Mouse (Mus musculus) mouse trophoblast stem cell (cell line): ENCODE data around the gene D10Wsu102e.
"Not testable (repeated sequence)": the region's sequence is repeated elsewhere in the genome, so short reads cannot be mapped to it uniquely, and the experiment has no call there.

Experiments used
- in situ Hi-C, 2 experiments: fragments of 300-500 bp; cut with MseI, MboI; formaldehyde crosslinking; loops; 2 replicates in 1 of 2; 3 replicates in 1 of 2; pipeline ENCODE4 v1.15.1; 2025

Gene D10Wsu102e

DNA sequence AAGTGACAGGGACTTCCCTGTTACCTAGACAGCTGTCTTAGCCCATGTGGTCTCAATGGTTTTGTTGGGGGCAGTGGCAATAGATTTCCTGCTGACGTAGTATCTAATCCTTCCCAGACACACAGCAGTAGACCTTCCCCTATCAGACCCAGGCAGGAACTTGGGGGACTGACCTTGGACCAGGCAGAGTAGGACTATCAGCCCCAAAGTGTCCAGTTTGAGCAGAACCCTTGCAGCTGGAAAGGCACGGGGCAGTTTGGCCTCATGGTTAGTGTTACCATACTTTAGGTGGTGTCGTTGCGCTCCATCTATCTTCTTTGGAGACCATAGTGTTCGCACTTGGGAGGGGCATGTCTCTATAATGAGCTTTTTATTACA lies 13.7 kb upstream of the D10Wsu102e start:
- in situ Hi-C loops: no loop called here

DNA sequence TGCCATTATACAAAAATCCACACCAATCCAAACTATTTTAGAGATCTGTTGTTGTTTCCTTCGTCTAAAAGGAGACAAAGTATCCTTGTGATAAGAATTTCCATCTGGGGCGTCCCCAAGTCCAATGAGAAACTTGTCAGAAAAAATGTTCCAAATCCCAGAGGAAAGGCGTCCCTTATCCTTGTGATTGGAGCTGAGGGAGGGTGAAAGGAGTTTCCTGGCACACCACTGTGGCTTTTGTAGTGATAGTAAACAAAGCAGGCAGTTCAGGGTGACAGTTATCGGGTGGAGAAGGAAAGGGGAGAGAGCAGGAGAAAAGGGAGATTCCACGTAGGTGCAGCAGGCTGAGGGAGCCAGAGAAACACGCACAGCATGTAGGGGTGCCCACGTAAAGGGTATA lies 12.5 kb upstream of the D10Wsu102e start:
- in situ Hi-C loops: no loop called here

DNA sequence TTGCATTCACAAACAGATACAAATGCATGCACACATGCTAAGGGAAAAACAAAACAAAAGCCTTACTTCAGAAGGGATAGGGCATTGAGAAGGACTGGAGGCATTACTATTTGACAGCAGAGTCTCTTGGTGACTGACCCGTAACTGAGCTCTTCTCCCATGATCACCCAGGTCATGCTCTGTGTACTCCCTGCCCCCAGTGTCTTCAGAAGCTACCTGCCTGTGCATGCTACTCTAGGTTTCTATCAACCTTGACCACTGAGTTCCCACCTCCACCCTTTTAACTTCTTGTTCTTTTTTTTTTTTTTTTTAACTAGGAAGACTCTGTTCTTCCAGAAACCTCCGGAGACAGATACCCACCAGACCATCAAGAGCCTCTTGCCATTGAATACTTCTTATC lies 9.3 kb upstream of the D10Wsu102e start:
- in situ Hi-C loops: loop anchor here in 1 of 2 experiments (10.0 kb wide), 1 partner anchor 96 kb away; no protein-coding TSS in a partner anchor

DNA sequence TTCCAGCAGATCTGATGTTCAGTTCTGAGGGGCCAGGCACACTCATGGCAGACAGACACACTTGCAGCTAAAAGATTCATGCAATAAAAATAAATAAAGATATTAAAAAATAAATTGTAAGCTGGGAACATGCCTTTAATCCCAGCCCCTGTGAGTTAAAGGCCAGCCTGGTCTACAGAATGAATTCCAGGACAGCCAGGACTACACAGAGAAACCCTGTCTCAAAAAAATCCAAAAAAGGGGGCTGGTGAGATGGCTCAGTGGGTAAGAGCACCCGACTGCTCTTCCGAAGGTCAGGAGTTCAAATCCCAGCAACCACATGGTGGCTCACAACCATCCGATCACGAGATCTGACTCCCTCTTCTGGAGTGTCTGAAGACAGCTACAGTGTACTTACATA lies 8.2 kb upstream of the D10Wsu102e start:
- in situ Hi-C loops: loop anchor here in 1 of 2 experiments (10.0 kb wide), 1 partner anchor 97 kb away; no protein-coding TSS in a partner anchor

DNA sequence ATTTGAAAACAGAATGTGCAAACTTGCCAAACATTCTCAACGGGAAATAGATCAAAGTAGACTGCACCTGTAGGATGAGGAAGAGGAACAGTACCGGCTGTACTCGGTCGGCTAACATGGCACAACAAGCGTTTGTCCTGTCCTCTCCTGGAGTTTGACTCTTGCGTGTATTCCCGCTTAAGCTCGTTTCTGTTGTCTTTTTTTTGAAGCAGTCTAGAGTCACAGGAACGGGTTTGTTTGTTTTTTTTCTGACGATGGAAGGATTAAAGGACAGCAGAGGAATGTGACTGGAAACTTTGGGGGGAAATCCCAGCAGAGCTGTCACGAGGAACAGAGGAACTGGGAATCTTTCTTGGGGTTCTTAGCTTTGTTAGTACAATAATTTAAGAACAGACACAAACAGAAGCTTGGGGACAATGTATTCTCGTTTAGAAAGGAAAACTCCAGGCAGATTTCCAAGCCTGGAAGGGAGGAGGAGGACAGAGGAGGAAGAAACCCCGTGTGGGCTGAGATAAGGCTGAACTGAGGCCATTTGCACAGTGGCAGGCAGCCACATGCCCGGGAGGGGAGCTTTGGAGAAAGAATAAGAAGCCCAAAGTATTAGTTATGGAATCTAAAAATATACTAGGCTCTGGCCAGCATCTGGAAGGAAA lies 6.2 kb upstream of the D10Wsu102e start:
- in situ Hi-C loops: loop anchor here in 1 of 2 experiments (10.0 kb wide), 1 partner anchor 99 kb away; no protein-coding TSS in a partner anchor

DNA sequence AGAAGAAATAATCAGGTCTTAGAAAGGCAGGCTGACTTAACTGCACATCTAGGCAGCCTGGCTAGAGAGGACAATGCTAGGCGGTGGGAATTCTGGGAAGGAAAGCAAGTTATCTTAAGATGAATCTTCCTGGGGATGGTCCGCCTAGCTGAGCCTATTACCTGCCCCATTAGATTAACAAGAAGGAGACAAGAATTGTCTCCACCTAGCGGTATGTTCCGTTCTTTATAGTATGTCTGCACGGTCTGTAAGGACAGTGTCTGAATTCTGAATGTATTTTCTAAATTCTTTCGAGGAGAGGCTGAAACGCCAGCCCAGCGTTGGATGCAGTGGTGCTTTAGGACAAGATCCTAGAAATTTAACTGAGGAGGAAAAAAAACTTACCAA lies 5.7 kb upstream of the D10Wsu102e start:
- in situ Hi-C loops: loop anchor here in 1 of 2 experiments (10.0 kb wide), 1 partner anchor 100 kb away; no protein-coding TSS in a partner anchor

DNA sequence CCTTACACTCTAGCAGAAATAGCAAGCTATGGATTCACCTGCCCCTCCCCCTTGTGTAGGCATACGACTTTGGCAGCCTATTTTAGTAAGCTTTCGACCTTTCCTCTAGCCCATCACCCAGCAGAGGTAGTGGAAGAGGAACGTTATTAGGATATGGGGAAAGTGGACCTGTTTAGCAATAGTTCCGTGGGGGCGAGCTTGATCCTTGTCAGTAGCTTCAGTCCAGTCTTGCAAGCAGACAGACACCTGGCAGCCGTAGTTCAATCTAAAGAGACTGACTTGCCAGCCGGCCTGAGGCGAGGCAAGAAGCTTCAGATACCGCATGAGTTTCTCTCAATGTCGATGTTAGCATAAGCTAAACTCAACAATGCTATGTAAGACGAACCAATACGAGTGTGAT lies 3.6 kb upstream of the D10Wsu102e start:
- in situ Hi-C loops: loop anchor here in 1 of 2 experiments (10.0 kb wide), 1 partner anchor 102 kb away; no protein-coding TSS in a partner anchor

DNA sequence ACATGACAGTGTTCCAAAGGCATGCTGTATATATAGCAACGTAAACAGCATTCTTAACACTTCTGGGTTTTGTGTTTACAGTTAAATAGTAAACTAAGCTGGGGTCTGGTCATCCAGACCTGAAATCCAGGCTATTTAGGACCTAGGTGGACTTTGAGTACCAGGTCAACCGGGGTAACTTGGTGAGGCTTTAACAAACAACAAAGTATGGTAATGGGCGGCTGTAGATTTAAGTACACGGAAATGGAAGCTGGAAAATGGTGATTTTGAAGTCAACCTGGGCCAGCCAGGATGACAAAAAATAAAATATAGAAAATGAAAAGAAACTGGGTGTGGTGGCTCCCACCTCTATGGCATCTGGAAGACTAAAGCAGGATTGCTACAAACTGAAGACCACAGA lies 570 bp upstream of the D10Wsu102e start:
- in situ Hi-C loops: loop anchor here in 1 of 2 experiments (10.0 kb wide), 1 partner anchor 105 kb away; no protein-coding TSS in a partner anchor

DNA sequence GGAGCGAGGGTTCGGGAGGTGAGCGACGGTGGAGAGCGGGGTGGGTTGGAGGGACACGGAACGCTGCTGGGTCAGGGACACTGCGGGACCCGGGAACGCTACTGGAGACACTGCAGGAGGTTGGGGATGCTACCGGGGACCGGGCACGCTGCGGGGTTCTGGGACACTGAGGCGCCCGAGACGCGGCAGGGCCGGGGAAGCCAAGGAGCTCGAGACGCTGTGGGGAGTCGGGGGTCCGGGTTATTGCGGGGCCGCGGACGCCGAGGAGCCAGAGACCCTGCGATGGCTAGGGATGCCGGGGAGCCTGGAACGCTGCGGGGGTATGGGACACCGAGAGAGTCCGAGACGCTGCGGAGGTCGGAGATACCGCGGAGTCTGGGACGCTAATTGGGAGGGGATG lies 335 bp downstream of the D10Wsu102e start:
- in situ Hi-C loops: no loop called here

DNA sequence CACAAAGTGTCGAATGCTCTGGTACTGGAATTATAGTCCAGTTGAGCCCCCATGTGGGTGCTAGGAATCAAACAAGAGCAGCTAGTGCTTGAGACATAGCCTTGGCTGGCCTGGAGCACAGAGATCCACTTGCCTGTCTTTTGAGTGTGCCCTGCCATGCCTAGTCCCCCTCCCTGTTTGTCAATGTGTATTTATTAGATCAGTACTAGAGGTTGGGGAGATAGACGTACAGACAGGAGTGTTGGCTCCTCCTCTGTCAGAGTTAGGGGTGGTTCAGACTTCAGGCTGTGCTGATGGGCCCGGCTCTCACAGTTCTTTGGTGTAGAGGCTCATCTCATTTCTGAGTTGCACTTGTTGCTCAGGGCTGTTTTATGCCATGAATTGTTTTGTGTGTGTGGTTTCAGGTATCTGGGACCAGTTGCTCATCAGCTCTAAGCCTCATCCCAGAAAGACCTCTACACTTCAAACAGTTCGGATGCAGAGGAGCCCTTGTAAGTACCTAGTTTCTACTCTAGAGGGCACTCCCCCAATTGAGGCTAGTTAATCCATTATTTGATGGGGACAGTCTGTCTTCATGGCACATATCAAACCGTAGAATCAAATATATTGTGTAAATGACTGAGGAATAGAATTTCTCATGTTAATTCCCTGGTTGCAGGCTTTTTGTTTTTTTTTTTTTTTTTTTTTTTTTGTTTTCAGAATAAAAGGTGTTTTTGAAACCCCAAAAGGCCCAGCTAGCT lies 1.8 kb downstream of the D10Wsu102e start:
- in situ Hi-C loops: no loop called here

DNA sequence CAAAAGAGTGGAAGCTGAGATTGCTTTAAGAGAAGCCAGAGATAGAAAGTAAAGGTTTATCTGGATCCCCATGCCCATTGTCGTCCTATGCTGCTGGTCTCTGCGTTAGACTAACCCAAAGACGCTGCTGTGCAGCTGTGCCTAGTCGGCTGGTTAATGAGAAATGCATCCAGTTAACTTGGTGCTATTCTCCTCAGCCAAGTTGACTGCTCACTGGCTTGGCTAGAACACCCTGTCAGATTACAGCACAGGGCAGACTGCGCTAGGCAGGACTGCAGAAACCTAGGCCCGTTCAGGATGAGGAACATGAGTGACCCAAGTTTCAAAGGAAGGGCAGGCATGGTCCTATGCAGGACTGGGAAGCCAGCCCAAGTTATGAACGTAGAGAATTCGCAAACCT lies 3.4 kb downstream of the D10Wsu102e start:
- in situ Hi-C loops: no loop called here

DNA sequence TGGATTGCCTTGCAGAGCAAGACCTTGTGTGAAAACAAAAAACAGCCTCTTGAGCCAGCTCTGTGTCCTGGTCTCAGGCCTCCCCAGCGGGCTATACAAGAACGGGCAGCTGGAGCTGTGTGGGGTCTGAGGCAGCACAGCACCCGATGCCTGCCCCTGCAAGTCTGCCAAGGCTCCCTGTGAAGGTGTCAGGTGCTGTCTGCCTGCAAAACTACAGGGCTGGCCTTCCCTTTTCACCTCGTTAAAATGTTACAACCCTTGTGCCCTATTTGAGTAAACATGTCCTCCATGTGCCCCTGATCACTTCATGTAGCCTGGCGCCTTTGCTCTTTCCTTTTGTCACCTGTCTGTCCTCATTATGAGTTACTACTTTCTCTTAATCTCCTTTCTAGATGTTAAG lies 8.9 kb downstream of the D10Wsu102e start:
- in situ Hi-C loops: no loop called here

DNA sequence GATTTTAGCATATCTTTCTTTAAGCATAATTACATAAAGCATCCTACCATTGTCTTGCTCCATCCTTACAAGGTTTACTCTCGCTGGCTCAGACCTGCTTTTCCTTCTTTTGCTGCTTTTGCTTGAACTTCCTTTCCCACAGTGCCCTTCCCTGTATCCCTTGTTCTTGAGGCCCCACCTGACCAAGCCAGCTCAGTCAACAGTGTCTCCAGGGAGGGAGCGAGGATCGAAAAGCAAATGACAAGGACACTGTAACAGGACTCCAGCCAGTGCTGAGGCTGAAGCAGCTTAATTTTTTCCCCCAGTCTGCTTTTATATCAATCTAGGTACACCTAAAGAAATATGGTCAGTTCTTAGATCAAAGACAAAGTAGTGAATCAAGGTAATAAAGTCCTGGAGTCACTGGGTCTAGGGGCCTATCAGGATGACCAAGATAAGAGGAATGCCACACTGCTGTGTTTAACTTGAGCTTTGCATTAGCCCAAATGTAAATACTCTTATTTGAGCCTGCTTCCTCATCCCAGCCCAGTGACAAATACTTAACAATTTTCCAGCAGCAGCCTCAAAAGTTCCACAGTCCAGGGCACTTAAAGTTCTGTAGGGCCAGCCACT lies 14.1 kb downstream of the D10Wsu102e start:
- in situ Hi-C loops: no loop called here

DNA sequence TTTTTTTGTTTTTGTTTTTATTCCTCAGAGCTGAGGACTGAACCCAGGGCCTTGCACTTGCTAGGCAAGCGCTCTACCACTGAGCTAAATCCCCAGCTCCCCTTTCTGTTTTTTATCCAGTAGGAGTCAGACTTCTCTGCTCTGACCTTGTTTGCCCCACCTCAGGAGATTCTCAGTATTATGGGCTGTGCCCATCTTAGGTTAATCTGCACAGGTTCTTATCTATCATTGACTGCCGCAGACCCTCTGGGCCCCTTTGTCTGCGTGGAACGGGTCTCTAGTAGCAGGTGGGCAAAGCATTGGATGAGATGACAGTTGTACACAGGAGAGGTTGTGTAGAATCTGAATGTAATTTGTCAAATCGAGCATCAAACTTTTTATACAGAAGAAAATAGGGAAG lies 15.4 kb downstream of the D10Wsu102e start:
- in situ Hi-C loops: not testable (repeated sequence)

DNA sequence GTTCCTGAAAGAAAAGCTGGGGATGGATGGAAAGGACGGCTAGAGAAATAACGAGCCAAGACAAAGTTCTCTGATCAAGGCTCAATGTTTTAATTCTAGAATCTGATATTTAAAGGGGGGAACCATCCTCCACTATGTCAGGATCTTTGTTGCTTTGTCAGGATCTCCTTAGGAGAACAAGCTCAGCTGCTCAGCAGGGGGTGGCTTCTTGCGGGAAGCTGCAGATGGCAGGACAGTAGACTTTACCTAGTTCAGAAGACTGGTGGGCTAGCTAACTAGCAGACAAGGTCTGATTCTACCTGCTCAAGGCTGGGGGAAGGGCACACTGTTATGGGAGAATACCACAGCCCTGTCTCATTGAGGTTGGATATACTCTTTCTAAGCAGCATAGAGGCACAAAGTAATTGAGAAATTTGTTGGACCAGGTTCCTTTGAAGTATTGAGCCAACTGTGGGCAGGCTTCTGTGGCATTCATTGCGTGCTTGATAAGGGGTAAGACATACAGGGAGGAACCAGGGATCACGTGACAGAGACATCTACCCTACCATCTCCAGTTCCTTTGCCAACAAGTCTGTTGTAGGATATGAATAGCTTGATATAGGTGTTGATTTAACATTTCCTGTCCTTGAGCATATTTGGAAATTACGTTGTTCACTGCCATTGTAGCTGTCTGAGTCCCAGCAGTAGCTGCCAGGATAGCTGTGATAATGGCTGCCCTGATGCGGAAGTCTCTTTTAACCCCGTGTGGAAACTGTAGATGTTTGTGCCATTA lies 17.1 kb downstream of the D10Wsu102e start:
- in situ Hi-C loops: no loop called here

DNA sequence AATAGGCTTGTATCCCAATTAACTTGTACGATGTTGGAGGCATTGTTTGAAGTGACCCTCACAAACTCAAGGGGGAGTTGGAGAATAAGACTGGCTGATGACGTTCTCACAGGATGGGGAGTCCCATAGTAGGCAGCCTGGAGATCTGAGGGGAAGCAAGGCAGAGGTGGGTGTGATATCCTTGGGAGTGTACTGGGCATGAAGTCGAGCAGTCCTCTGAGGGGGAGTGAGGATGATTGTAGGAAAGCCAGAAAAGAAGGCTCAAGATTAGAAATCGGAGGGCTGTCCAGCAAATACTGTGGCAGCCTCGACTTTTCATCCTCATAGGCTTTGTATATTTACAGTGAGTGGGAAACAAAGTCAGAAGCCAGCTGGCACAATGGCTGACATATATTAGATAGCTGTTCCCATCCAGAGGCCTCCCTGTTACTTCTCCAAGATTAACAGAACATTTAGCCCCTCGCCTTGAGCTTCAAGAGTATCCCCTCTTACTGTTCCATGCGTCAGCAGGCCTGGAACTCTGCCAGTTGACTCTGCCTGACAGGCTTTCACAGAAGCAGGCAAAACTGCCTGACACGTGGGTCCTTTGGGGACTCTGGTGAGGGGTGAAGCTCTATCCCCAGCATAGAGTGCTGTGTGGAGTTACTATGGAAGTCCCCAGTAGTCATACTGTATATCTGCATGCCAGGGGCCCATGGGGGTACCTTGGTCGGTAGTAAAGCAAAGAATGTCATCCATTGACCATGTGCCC lies 18.2 kb downstream of the D10Wsu102e start:
- in situ Hi-C loops: no loop called here

DNA sequence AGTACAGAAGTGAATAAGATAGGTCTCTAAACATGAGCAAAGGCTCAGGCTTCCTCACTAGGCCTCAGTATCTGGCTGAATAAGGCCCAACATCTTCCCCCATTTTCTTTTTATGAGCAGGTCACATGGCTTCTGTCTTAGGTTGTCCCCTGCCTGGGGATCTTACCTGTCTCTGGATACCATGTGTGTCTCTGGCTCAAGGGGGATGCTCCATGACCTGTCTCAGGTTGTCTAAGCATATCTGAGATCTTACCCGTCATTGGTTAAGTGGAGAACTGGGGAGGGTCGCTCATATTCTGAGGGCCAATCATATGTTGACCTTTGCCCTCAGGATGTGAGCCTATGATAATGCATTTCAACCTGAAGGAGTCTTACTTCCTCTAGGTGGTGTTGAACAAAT lies 20.5 kb downstream of the D10Wsu102e start:
- in situ Hi-C loops: no loop called here

DNA sequence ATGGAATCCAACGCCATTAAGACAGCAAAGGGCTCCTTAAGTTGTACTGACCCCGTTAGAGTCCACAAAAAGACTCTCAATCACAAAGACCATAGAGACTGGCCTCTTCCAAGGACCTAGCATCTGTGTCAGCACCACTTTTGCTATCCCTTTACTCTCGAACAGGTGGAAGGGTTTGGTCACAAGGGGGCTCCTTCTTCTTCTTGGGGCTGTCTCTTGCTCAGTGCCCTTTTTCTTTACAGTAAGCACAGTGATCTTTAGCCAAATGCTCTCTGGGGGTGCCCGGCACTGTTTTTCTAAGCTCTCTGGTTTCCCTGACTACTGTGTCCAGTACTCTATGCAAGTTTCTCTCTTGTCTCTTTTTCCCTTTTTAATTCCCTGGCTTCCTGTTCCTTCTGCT lies 22.5 kb downstream of the D10Wsu102e start:
- in situ Hi-C loops: no loop called here

DNA sequence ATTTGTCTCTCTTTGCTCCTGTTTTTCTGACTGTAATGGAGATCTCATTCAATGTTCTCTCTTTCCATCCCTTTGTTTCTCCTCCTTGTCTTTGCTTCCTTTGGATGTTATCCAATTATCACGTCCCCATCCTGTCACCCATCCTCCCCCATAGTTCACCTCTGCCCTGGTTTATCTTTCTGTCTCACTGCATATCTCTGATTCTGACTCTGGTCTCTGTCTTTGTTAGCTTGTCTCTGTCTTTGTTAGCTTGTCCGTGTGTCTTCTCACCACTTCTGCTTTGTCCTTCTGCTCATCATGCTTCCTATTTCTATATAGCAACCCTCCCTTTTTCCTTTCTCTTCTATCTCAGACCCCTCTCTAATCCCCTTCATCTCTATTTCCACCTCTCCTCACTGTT lies 23.0 kb downstream of the D10Wsu102e start:
- in situ Hi-C loops: no loop called here

DNA sequence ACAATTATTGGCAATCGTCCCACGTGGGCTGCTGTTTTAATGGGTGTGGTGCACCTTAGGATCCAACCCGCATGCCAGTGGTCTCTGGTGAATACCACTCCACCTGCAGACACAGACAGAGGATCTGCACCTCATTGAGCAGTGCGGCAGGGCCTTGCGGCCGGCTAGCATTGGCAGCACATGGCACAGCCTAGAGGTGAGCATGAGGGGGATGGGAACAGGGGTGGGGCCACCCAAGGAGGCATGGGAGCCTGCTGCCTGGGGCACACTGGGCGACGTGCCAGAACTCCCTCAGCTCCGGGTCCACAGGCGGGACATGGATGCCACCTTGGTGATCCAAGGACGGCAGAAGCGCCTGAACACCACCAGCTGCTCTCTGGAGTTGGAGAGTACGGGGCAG lies 23.8 kb downstream of the D10Wsu102e start:
- in situ Hi-C loops: no loop called here
